Mouse (Mus musculus) neural tube, embryonic 14.5 days (tissue): ENCODE data around the gene Ehd1. TPM values are rescaled to one million over a fixed set of nuclear protein-coding genes. Genes with fewer than 3 reads are reported as not detected.
"Not testable (repeated sequence)": the region's sequence is repeated elsewhere in the genome, so short reads cannot be mapped to it uniquely, and the experiment has no call there.

Experiments
- ATAC-seq: fragments of 200-750 bp; cut with Nextera tagmentation; 2 replicates; pipeline ENCODE4 v1.8.0; 2017; ENCODE audit warnings: low read depth, mild to moderate bottlenecking, moderate TSS enrichment, moderate library complexity
- H3K27ac ChIP-seq: fragments of 300-500 bp; sonication (generic); 2 replicates; pipeline ENCODE4 v1.5.1; 2014; ENCODE audit warnings: low read depth, mild to moderate bottlenecking, control low read depth, low read length, moderate library complexity, mixed read lengths
- H3K27me3 ChIP-seq: fragments of 300-500 bp; sonication (generic); 2 replicates; pipeline ENCODE4 v1.6.1; 2014; ENCODE audit warnings: low read length; ENCODE audit not compliant: control insufficient read depth, insufficient read depth
- H3K36me3 ChIP-seq: fragments of 300-500 bp; sonication (generic); 2 replicates; pipeline ENCODE4 v1.6.1; 2014; ENCODE audit warnings: low read length, mixed read lengths; ENCODE audit not compliant: control insufficient read depth, insufficient read depth
- H3K4me1 ChIP-seq: fragments of 300-500 bp; sonication (generic); 2 replicates; pipeline ENCODE4 v1.6.1; 2014; ENCODE audit warnings: low read length; ENCODE audit not compliant: control insufficient read depth, insufficient read depth
- H3K4me2 ChIP-seq: fragments of 300-500 bp; sonication (generic); 2 replicates; pipeline ENCODE4 v1.6.1; 2014; ENCODE audit warnings: mild to moderate bottlenecking, low read depth, low read length, control low read depth
- H3K4me3 ChIP-seq: fragments of 300-500 bp; sonication (generic); 2 replicates; pipeline ENCODE4 v1.5.1; 2014; ENCODE audit warnings: low read depth, low read length, control low read depth, mixed read lengths
- H3K9ac ChIP-seq: fragments of 300-500 bp; sonication (generic); replicated peaks from 2 replicates; pipeline ENCODE4 v1.6.1; 2014; ENCODE audit warnings: low read depth, mild to moderate bottlenecking, control low read depth, low read length, mixed read lengths
- H3K9me3 ChIP-seq: fragments of 300-500 bp; sonication (generic); 2 replicates; pipeline ENCODE4 v1.6.1; 2016; ENCODE audit warnings: low read length; ENCODE audit not compliant: control insufficient read depth
- WGBS: fragments of 180-500 bp; shearing (Covaris S2); extraction: QIAGEN DNeasy Blood & Tissue Kit; methylation state at CpG from one replicate; pipeline ENCODE4 v1.1.7; 2014; 5-methylcytosine and 5-hydroxymethylcytosine counted together
- polyA plus RNA-seq: library from polyadenylated mRNA; unstranded; fragments of >200 nt; fragmentation: Nextera tagmentation; extraction: Ambion mirVana; gene quantifications from 2 replicates; pipeline ENCODE4 v1.2.1, GENCODE M21; 2014

Gene Ehd1
- polyA plus RNA-seq, 1 experiment from 2014 or later = 53.4 TPM

GRCm38 (mm10) chr19:6311783-6312182, 35.3 kb downstream of the Ehd1 start:
- not testable (repeated sequence) for H3K4me1 ChIP-seq

GRCm38 (mm10) chr19:6313796-6314195, 37.3 kb downstream of the Ehd1 start:
- Histone ChIP-seq H3K4me3 (no peak overlapping the region), H3K4me2 (no peak overlapping the region), H3K27ac (no peak overlapping the region), H3K9ac (no peak overlapping the region), H3K4me1 (no peaks in the 10 kb centered on the region), H3K9me3 (no peaks in the 10 kb centered on the region), H3K27me3 (no peaks in the 10 kb centered on the region), H3K36me3 (peaks cover 8% of the 10 kb centered on the region; the same call in 1 of the 2 replicates)
- no peak for ATAC-seq
- WGBS = 88% methylated on average over 8 of the region's 8 CpGs

More at GRCm38 (mm10) chr19:6311783-6312182, 35.3 kb downstream of the Ehd1 start:
- not testable (repeated sequence) for H3K27ac ChIP-seq, H3K4me3 ChIP-seq, H3K27me3 ChIP-seq, ATAC-seq, H3K9me3 ChIP-seq, H3K4me2 ChIP-seq, H3K9ac ChIP-seq, H3K36me3 ChIP-seq
- 89% methylated on average over 3 of the region's 3 CpGs for WGBS

- WGBS = 89% methylated on average over 8 of the region's 8 CpGs
- H3K36me3 ChIP-seq = peaks cover 8% of the 10 kb centered on the region; the same call in 1 of the 2 replicates
These were observed 38.0 kb downstream of the Ehd1 start for GRCm38 (mm10) chr19:6314513-6314912.

GRCm38 (mm10) chr19:6315573-6315972, 39.0 kb downstream of the Ehd1 start:
- 81% methylated on average over 14 of the region's 14 CpGs for WGBS
- H3K4me3 ChIP-seq = no peak overlapping the region
- H3K9ac ChIP-seq = no peak overlapping the region
- no peaks in the 10 kb centered on the region for H3K9me3 ChIP-seq
- H3K4me2 ChIP-seq = no peak overlapping the region
- H3K27ac ChIP-seq = no peak overlapping the region
- H3K27me3 ChIP-seq = no peaks in the 10 kb centered on the region
- no peaks in the 10 kb centered on the region for H3K4me1 ChIP-seq
- peaks cover 8% of the 10 kb centered on the region; the same call in 1 of the 2 replicates for H3K36me3 ChIP-seq
- ATAC-seq = no peak

More at GRCm38 (mm10) chr19:6314513-6314912, 38.0 kb downstream of the Ehd1 start:
- no peak overlapping the region for H3K4me2 ChIP-seq
- H3K9ac ChIP-seq = 0 out of 2 replicates have a peak overlapping the region, but pooled peaks have one; percentile 11
- no peaks in the 10 kb centered on the region for H3K9me3 ChIP-seq
- ATAC-seq = no peak
- H3K4me3 ChIP-seq = no peak overlapping the region
- no peaks in the 10 kb centered on the region for H3K27me3 ChIP-seq
- H3K27ac ChIP-seq = no peak overlapping the region
- no peaks in the 10 kb centered on the region for H3K4me1 ChIP-seq

GRCm38 (mm10) chr19:6318145-6318544, 41.6 kb downstream of the Ehd1 start:
- Histone ChIP-seq H3K4me3 (no peak overlapping the region), H3K4me1 (no peaks in the 10 kb centered on the region), H3K9ac (no peak overlapping the region), H3K27me3 (no peaks in the 10 kb centered on the region), H3K4me2 (no peak overlapping the region), H3K27ac (no peak overlapping the region), H3K36me3 (peaks cover 8% of the 10 kb centered on the region; the same call in 1 of the 2 replicates), H3K9me3 (no peaks in the 10 kb centered on the region)
- no peak for ATAC-seq
- WGBS = 94% methylated on average over 12 of the region's 12 CpGs

GRCm38 (mm10) chr19:6321358-6321757, 44.8 kb downstream of the Ehd1 start:
- H3K27me3 ChIP-seq = no peaks in the 10 kb centered on the region
- peaks cover 4% of the 10 kb centered on the region; the same call in 1 of the 2 replicates for H3K36me3 ChIP-seq
- H3K4me1 ChIP-seq = no peaks in the 10 kb centered on the region
- H3K4me2 ChIP-seq = no peak overlapping the region
- H3K9ac ChIP-seq = no peak overlapping the region
- no peak overlapping the region for H3K27ac ChIP-seq
- WGBS = 90% methylated on average over 8 of the region's 8 CpGs
- ATAC-seq = no peak
- no peak overlapping the region for H3K4me3 ChIP-seq
- H3K9me3 ChIP-seq = no peaks in the 10 kb centered on the region

- WGBS = 84% methylated on average over 33 of the region's 33 CpGs
- H3K9me3 ChIP-seq = no peaks in the 10 kb centered on the region
- H3K36me3 ChIP-seq = peaks cover 4% of the 10 kb centered on the region; the same call in 1 of the 2 replicates
- H3K27ac ChIP-seq = no peak overlapping the region
- no peak overlapping the region for H3K4me3 ChIP-seq
- no peak overlapping the region for H3K9ac ChIP-seq
- no peak for ATAC-seq
- H3K4me1 ChIP-seq = no peaks in the 10 kb centered on the region
- no peaks in the 10 kb centered on the region for H3K27me3 ChIP-seq
- H3K4me2 ChIP-seq = no peak overlapping the region
These were observed 45.5 kb downstream of the Ehd1 start for GRCm38 (mm10) chr19:6321786-6322621.

- 81% methylated on average over 9 of the region's 9 CpGs for WGBS
These were observed 48.2 kb downstream of the Ehd1 start for GRCm38 (mm10) chr19:6324751-6325150.

GRCm38 (mm10) chr19:6331178-6331577, 54.7 kb downstream of the Ehd1 start:
- no peak overlapping the region for H3K9ac ChIP-seq
- WGBS = 75% methylated on average over 5 of the region's 5 CpGs

More at GRCm38 (mm10) chr19:6324751-6325150, 48.2 kb downstream of the Ehd1 start:
- Histone ChIP-seq H3K4me1 (no peaks in the 10 kb centered on the region), H3K9me3 (no peaks in the 10 kb centered on the region), H3K27ac (no peak overlapping the region), H3K4me2 (no peak overlapping the region), H3K4me3 (no peak overlapping the region), H3K36me3 (no peaks in the 10 kb centered on the region; the same call in 1 of the 2 replicates), H3K27me3 (no peaks in the 10 kb centered on the region), H3K9ac (0 out of 2 replicates have a peak overlapping the region, but pooled peaks have one; percentile 7)
- ATAC-seq = no peak

More at GRCm38 (mm10) chr19:6331178-6331577, 54.7 kb downstream of the Ehd1 start:
- Histone ChIP-seq H3K36me3 (no peaks in the 10 kb centered on the region), H3K4me3 (no peak overlapping the region), H3K4me2 (no peak overlapping the region), H3K27ac (no peak overlapping the region), H3K27me3 (no peaks in the 10 kb centered on the region), H3K9me3 (no peaks in the 10 kb centered on the region), H3K4me1 (peaks cover 6% of the 10 kb centered on the region)
- ATAC-seq = no peak
